Mouse (Mus musculus): ENCODE measurements around the gene Smad1. TPM values are rescaled to one million over a fixed set of nuclear protein-coding genes. Genes with fewer than 3 reads are reported as not detected.
"Not testable (repeated sequence)": the region's sequence is repeated elsewhere in the genome, so short reads cannot be mapped to it uniquely, and the experiment has no call there.

Smad1 gene
- 48.0 and 55.4 TPM in 2 replicates for polyA plus RNA-seq (2012; rRNA removed)

DNA sequence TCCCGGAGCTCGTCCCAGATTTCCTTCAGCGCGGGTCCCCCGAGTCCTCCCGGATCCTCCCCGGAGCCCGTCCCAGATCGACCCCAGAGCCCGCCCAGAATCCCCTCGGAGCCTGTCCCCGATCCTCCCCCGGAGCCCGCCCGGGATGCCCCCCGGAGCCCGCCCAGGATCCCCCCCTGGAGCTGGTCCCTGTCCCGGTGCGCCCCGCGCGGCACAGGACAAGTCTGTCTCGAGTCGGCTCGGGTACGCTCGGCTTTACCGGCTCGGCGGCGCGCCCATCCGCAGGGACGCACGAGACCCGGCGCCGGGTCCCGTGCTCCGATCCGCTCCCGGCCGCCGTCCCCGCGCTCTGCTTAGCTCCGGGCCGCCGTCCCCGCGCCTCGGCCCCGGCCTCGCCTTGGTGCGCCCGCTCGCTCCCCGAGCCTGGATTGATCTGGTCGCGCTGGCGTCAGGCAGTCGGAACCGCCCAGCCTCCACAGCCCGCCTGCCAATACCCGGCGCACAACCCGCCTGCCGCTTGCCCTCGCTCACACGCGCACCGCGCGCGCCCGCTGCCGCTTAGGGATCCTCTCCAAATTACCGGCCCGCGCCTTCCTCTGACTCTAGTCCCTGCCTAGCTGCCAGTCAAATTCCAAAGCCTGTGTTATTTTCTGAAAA lies at the start of gene Smad1:
Smad1 (minus strand) TSS at position 525 of the 657 bp plus-strand sequence.
- Histone ChIP-seq H3K36me3 (ENCODE audit: control insufficient read depth, insufficient read depth, low read length) (no peaks in the 10 kb centered on the region), H3K4me3 (ENCODE audit: control insufficient read depth, insufficient read depth, low read length) (peak within 1 kb of the TSS; percentile 93), H3K4me1 (replicated peaks; ENCODE audit: control insufficient read depth, insufficient read depth, low read length) (peaks cover 12% of the 10 kb centered on the region), H3K27ac (ENCODE audit: control insufficient read depth, insufficient read depth, low read length) (peak within 1 kb of the TSS; percentile 3; the same call in 1 of the 2 replicates), H3K27me3 (ENCODE audit: control insufficient read depth, insufficient read depth, low read length) (no peaks in the 10 kb centered on the region)
- DNase-seq = peak; percentile 83
- WGBS = under 1% methylated on average over 76 of the region's 80 CpGs
- TF ChIP-seq CTCF (IDR thresholded peaks at IDR 0.05; ENCODE audit: borderline replicate concordance, control insufficient read depth, extremely low read depth, insufficient read depth, low read length, poor library complexity) (no peak), POLR2A (IDR thresholded peaks at IDR 0.05; ENCODE audit: control insufficient read depth, extremely low read depth, insufficient read depth, low read length, poor library complexity) (peak; percentile 70)

DNA sequence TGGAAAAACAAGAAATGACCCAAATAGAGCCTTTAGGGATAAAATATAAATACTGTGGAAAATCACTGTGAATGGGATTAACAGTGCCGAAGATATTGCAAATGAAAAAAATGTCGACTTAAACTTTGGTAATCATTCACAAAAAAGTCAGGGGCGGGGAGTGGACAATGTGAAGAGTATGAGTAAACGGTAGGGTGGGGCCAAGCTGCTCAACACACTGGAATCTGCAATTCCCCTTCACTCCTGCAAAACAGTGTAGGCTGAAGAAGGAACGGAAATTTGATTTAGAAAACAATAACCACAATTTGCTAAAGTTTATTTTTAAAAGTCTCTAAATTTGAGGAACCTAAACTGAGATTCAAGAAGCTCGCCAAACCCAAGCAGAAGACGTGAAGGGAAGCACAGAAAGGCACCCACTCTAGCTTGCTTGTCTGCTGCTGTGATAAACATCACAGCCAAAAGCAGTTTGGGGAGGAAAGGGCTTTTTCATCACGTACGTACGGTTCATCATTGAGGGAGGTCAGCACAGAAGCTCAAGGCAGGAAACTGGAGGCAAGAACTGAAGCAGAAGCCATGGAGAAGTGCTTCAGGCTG lies 48.0 kb upstream of the Smad1 start:
- Histone ChIP-seq H3K36me3 (ENCODE audit: control insufficient read depth, insufficient read depth, low read length) (no peaks in the 10 kb centered on the region), H3K4me3 (ENCODE audit: control insufficient read depth, insufficient read depth, low read length) (no peak overlapping the region), H3K27ac (ENCODE audit: control insufficient read depth, insufficient read depth, low read length) (no peak overlapping the region), H3K27me3 (ENCODE audit: control insufficient read depth, insufficient read depth, low read length) (no peaks in the 10 kb centered on the region), H3K4me1 (replicated peaks; ENCODE audit: control insufficient read depth, insufficient read depth, low read length) (peaks cover 5% of the 10 kb centered on the region; the same call in 1 of the 2 replicates)
- no peak for DNase-seq
- no peak for TF ChIP-seq CTCF (IDR thresholded peaks at IDR 0.05; ENCODE audit: borderline replicate concordance, control insufficient read depth, extremely low read depth, insufficient read depth, low read length, poor library complexity)
- WGBS = 37% methylated on average over 10 of the region's 10 CpGs

DNA sequence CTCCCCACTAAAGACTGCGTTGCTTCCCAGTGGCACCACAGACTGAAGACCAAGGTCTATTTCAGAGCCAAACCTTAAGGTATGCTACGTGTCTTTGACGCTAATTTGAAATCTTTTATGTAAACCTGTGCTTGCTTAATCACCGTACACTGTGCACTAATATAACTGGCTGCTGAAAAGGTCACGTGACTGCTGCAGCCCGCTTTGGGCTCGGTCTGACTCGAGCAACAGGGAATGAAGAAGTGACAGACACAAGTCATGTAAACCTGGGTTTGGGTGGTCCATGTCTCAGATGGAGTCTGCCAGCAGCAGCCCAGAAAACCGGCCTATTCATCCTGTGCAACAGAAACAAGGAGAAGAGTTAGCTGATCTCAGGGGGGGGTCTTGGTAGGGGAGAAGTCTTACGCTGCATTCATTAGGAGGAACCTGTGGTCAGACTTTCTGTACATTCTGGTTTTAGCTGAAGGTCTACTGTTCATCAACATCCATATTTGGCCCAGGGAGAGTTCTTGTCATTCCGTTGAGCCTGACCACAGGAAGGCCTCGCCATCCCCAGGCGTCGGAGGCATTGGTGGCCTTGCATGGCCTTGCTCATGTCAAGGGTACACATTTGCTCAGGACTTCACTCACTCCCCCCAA lies 44.3 kb upstream of the Smad1 start:
- peaks cover 5% of the 10 kb centered on the region; the same call in 1 of the 2 replicates for H3K4me1 ChIP-seq (replicated peaks; ENCODE audit: control insufficient read depth, insufficient read depth, low read length)
- no peaks in the 10 kb centered on the region for H3K27me3 ChIP-seq (ENCODE audit: control insufficient read depth, insufficient read depth, low read length)
- H3K27ac ChIP-seq (ENCODE audit: control insufficient read depth, insufficient read depth, low read length) = no peak overlapping the region
- no peak for DNase-seq
- H3K36me3 ChIP-seq (ENCODE audit: control insufficient read depth, insufficient read depth, low read length) = no peaks in the 10 kb centered on the region
- no peak overlapping the region for H3K4me3 ChIP-seq (ENCODE audit: control insufficient read depth, insufficient read depth, low read length)
- 37% methylated on average over 14 of the region's 14 CpGs for WGBS
- TF ChIP-seq CTCF (IDR thresholded peaks at IDR 0.05; ENCODE audit: borderline replicate concordance, control insufficient read depth, extremely low read depth, insufficient read depth, low read length, poor library complexity) = no peak
- TF ChIP-seq POLR2A (IDR thresholded peaks at IDR 0.05; ENCODE audit: control insufficient read depth, extremely low read depth, insufficient read depth, low read length, poor library complexity) = no peak

DNA sequence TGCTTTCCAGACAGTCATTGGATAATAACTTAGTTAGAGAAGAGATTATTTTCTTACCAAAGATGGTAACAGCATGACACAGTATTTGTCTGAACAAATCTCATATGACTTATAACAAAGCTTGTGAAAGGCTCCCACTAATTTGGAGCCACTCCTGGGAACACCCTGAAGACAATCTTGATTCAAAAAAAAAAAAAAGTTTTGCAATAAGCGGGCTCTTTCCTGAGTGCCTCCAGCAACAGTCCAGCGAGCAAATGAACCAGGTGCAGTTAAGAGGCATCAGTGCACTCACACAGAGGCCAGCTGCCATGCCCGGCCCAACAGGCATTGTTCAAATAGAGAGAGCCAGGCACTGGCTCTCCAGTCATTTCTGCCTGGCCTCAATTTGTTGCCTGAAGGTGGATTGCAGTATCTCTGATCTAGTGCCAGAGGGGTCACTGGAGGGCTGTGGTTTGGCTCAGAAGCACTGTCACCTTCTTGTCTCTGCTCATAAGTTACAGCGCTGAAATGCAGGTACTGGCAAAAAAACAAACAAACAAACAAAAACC lies 34.7 kb upstream of the Smad1 start:
- no peak overlapping the region for H3K27ac ChIP-seq (ENCODE audit: control insufficient read depth, insufficient read depth, low read length)
- no peak for DNase-seq
- TF ChIP-seq CTCF (IDR thresholded peaks at IDR 0.05; ENCODE audit: borderline replicate concordance, control insufficient read depth, extremely low read depth, insufficient read depth, low read length, poor library complexity) = no peak
- no peaks in the 10 kb centered on the region for H3K36me3 ChIP-seq (ENCODE audit: control insufficient read depth, insufficient read depth, low read length)
- H3K4me3 ChIP-seq (ENCODE audit: control insufficient read depth, insufficient read depth, low read length) = no peak overlapping the region
- H3K4me1 ChIP-seq (replicated peaks; ENCODE audit: control insufficient read depth, insufficient read depth, low read length) = no peaks in the 10 kb centered on the region
- WGBS = 81% methylated on average over 4 of the region's 4 CpGs
- no peaks in the 10 kb centered on the region for H3K27me3 ChIP-seq (ENCODE audit: control insufficient read depth, insufficient read depth, low read length)

DNA sequence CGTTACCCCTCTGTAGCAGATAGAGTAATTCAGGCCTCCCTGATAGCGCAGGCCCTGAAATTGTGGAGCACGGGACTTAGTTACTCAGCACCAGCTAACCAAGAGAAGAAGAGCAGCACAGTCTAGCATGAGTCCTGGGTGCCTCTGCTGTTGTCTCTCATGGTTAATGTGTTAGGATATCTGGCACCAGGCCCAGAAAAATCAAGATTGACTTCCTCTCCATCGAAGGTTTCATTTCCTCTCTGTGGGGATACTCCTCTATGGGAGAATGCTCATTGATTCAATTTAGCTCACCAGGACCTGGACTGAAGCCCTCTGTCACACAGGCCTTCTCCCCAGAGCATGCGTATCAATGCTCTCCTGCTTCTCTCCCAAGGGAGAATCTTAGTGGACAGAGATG lies 15.6 kb upstream of the Smad1 start:
- TF ChIP-seq POLR2A (IDR thresholded peaks at IDR 0.05; ENCODE audit: control insufficient read depth, extremely low read depth, insufficient read depth, low read length, poor library complexity) (no peak), CTCF (IDR thresholded peaks at IDR 0.05; ENCODE audit: borderline replicate concordance, control insufficient read depth, extremely low read depth, insufficient read depth, low read length, poor library complexity) (no peak)
- 66% methylated on average over 5 of the region's 5 CpGs for WGBS
- H3K36me3 ChIP-seq (ENCODE audit: control insufficient read depth, insufficient read depth, low read length) = no peaks in the 10 kb centered on the region
- DNase-seq = no peak
- H3K4me1 ChIP-seq (replicated peaks; ENCODE audit: control insufficient read depth, insufficient read depth, low read length) = no peaks in the 10 kb centered on the region
- H3K4me3 ChIP-seq (ENCODE audit: control insufficient read depth, insufficient read depth, low read length) = no peak overlapping the region
- H3K27me3 ChIP-seq (ENCODE audit: control insufficient read depth, insufficient read depth, low read length) = no peaks in the 10 kb centered on the region
- no peak overlapping the region for H3K27ac ChIP-seq (ENCODE audit: control insufficient read depth, insufficient read depth, low read length)

DNA sequence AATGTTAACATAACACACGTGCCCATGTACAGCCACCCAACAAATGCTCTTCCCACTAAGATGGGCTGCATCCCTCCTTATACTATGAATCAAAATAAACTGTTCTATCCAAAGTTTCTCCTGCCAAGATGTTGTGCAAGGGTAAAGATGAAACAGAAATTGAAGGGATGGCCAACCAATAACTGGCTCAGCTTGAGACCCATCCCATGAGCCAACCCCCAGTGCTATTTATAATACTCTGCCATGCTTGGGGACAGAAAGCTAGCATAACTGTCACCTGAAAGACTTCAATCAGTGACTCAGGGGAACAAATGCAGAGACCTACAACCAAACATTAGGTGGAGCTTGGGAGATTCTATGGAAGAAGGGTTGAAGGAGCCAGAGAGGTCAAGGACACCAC lies 11.2 kb upstream of the Smad1 start:
- Histone ChIP-seq H3K36me3 (ENCODE audit: control insufficient read depth, insufficient read depth, low read length) (no peaks in the 10 kb centered on the region), H3K27ac (ENCODE audit: control insufficient read depth, insufficient read depth, low read length) (no peak overlapping the region), H3K4me1 (replicated peaks; ENCODE audit: control insufficient read depth, insufficient read depth, low read length) (no peaks in the 10 kb centered on the region), H3K27me3 (ENCODE audit: control insufficient read depth, insufficient read depth, low read length) (no peaks in the 10 kb centered on the region), H3K4me3 (ENCODE audit: control insufficient read depth, insufficient read depth, low read length) (no peak overlapping the region)
- no peak for DNase-seq
- TF ChIP-seq POLR2A (IDR thresholded peaks at IDR 0.05; ENCODE audit: control insufficient read depth, extremely low read depth, insufficient read depth, low read length, poor library complexity) (no peak), CTCF (IDR thresholded peaks at IDR 0.05; ENCODE audit: borderline replicate concordance, control insufficient read depth, extremely low read depth, insufficient read depth, low read length, poor library complexity) (no peak)
- WGBS = 85% methylated on average over 1 of the region's 1 CpGs

DNA sequence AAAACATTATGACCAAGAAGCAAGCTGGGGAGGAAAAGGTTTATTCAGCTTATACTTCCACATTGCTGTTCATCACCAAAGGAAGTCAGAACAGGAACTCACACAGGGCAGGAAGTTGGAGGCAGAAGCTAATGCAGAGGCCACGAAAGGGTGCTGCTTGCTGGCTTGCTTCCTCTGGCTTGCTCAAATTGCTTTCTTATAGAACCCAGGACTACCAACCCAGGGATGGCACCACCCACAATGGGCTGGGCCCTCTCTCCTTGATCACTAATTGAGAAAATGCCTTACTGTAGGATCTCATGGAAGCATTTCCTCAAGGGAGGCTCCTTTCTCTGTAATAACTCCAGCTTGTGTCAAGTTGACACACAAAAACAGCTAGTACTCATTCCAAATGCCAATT lies 8.0 kb upstream of the Smad1 start:
- H3K4me1 ChIP-seq (replicated peaks; ENCODE audit: control insufficient read depth, insufficient read depth, low read length); H3K27ac ChIP-seq (ENCODE audit: control insufficient read depth, insufficient read depth, low read length); H3K4me3 ChIP-seq (ENCODE audit: control insufficient read depth, insufficient read depth, low read length); H3K36me3 ChIP-seq (ENCODE audit: control insufficient read depth, insufficient read depth, low read length); H3K27me3 ChIP-seq (ENCODE audit: control insufficient read depth, insufficient read depth, low read length); DNase-seq: not testable (repeated sequence)
- WGBS = 63% methylated on average over 1 of the region's 1 CpGs
